Mouse (Mus musculus) T-helper 1 cell (primary cell): ENCODE measurements at regions not wholly inside any gene's neighbourhood (a gene's known extent, or its start where the extent isn't known, plus 50 kb on each side); places are given as distances from the start of the nearest gene placed in this dataset.

Experiments
- in situ Hi-C: fragments of 300-600 bp; cut with MboI, MseI; formaldehyde crosslinking; loops from one replicate; pipeline ENCODE4 v1.15.1; 2025; ENCODE audit warnings: high pct_unique_total_duplicates

GRCm38 (mm10) chr14:15603954-15604523 lies 165.3 kb upstream of the Lrrc3b start:
- in situ Hi-C loops: loop anchor here (5.0 kb wide), 1 partner anchor 72 kb away; no protein-coding TSS in a partner anchor

GRCm38 (mm10) chr14:15610166-15610565 lies 171.4 kb upstream of the Lrrc3b start:
- in situ Hi-C loops: no loop called here

GRCm38 (mm10) chr14:15634581-15634980 lies 195.8 kb upstream of the Lrrc3b start:
- in situ Hi-C loops: no loop called here

- in situ Hi-C loops: no loop called here
These were observed 198.9 kb upstream of the Lrrc3b start for GRCm38 (mm10) chr14:15637681-15638080.

- in situ Hi-C loops: no loop called here
These were observed 200.1 kb upstream of the Lrrc3b start for GRCm38 (mm10) chr14:15638869-15639268.

- in situ Hi-C loops: no loop called here
These were observed 222.1 kb upstream of the Lrrc3b start for GRCm38 (mm10) chr14:15660886-15661285.

- in situ Hi-C loops: no loop called here
These were observed 233.5 kb upstream of the Lrrc3b start for GRCm38 (mm10) chr14:15672292-15672691.

- in situ Hi-C loops: no loop called here
These were observed 238.4 kb upstream of the Lrrc3b start for GRCm38 (mm10) chr14:15677218-15677617.

GRCm38 (mm10) chr14:15679456-15679855 lies 240.7 kb upstream of the Lrrc3b start:
- in situ Hi-C loops: no loop called here

GRCm38 (mm10) chr14:15698001-15698400 lies 259.2 kb upstream of the Lrrc3b start:
- in situ Hi-C loops: no loop called here

GRCm38 (mm10) chr14:15698607-15699006 lies 259.8 kb upstream of the Lrrc3b start:
- in situ Hi-C loops: no loop called here

- in situ Hi-C loops: no loop called here
These were observed 283.3 kb upstream of the Lrrc3b start for GRCm38 (mm10) chr14:15722135-15722534.

GRCm38 (mm10) chr14:15746629-15747238 lies 307.9 kb upstream of the Lrrc3b start:
- in situ Hi-C loops: no loop called here

- in situ Hi-C loops: loop anchor here (10.0 kb wide), 1 partner anchor 475 kb away; the partner anchor contains the start of genes Ngly1 and Oxsm
These were observed 331.2 kb upstream of the Lrrc3b start for GRCm38 (mm10) chr14:15769846-15770448.

- in situ Hi-C loops: no loop called here
These were observed 345.9 kb upstream of the Lrrc3b start for GRCm38 (mm10) chr14:15784727-15785126.

- in situ Hi-C loops: no loop called here
These were observed 346.4 kb upstream of the Lrrc3b start for GRCm38 (mm10) chr14:15785230-15785629.

GRCm38 (mm10) chr14:15795698-15796097 lies 356.9 kb upstream of the Lrrc3b start:
- in situ Hi-C loops: no loop called here

GRCm38 (mm10) chr14:15797019-15797418 lies 358.2 kb upstream of the Lrrc3b start:
- in situ Hi-C loops: no loop called here

GRCm38 (mm10) chr14:15801477-15802099 lies 362.8 kb upstream of the Lrrc3b start:
- in situ Hi-C loops: no loop called here

- in situ Hi-C loops: no loop called here
These were observed 370.3 kb upstream of the Lrrc3b start for GRCm38 (mm10) chr14:15809083-15809482.

GRCm38 (mm10) chr14:15841390-15842023 lies 402.7 kb upstream of the Lrrc3b start:
- in situ Hi-C loops: no loop called here

GRCm38 (mm10) chr14:15842024-15842599 lies 403.3 kb upstream of the Lrrc3b start:
- in situ Hi-C loops: no loop called here
